Mouse (Mus musculus) midbrain, embryonic 14.5 days (tissue): ENCODE results near the gene Cks1b. TPM values are rescaled to one million over a fixed set of nuclear protein-coding genes. Genes with fewer than 3 reads are reported as not detected.
A peak's percentile ranks its signal among the peaks of the same experiment; 100 is the strongest.

Experiments used
- ATAC-seq: fragments of 200-750 bp; cut with Nextera tagmentation; 2 replicates; pipeline ENCODE4 v1.8.0; 2017; ENCODE audit warnings: moderate number of reproducible peaks, moderate library complexity; ENCODE audit not compliant: low FRiP score, low TSS enrichment
- DNase-seq: peaks from one replicate; pipeline ENCODE4 v3.0.0-alpha.2; 2015
- H3K27ac ChIP-seq: fragments of 300-500 bp; sonication (generic); replicated peaks from 2 replicates; pipeline ENCODE4 v1.5.1; 2014; ENCODE audit warnings: mild to moderate bottlenecking, low read depth, low read length, moderate library complexity
- H3K27me3 ChIP-seq: fragments of 300-500 bp; sonication (generic); 2 replicates; pipeline ENCODE4 v1.6.1; 2014; ENCODE audit warnings: low read length, control low read depth, mixed read lengths; ENCODE audit not compliant: control insufficient read depth, insufficient read depth
- H3K36me3 ChIP-seq: fragments of 300-500 bp; sonication (generic); 2 replicates; pipeline ENCODE4 v1.6.1; 2014; ENCODE audit warnings: low read length, control low read depth; ENCODE audit not compliant: control insufficient read depth, insufficient read depth
- H3K4me1 ChIP-seq: fragments of 300-500 bp; sonication (generic); 2 replicates; pipeline ENCODE4 v1.6.1; 2014; ENCODE audit warnings: mild to moderate bottlenecking, antibody characterized with exemption, low read length, control low read depth; ENCODE audit not compliant: control insufficient read depth, insufficient read depth
- H3K4me2 ChIP-seq: fragments of 300-500 bp; sonication (generic); 2 replicates; pipeline ENCODE4 v1.6.1; 2014; ENCODE audit warnings: mild to moderate bottlenecking, low read length, moderate library complexity
- H3K4me3 ChIP-seq: fragments of 300-500 bp; sonication (generic); replicated peaks from 2 replicates; pipeline ENCODE4 v1.5.1; 2014; ENCODE audit warnings: low read depth, low read length
- H3K9ac ChIP-seq: fragments of 300-500 bp; sonication (generic); replicated peaks from 2 replicates; pipeline ENCODE4 v1.6.1; 2014; ENCODE audit warnings: mild to moderate bottlenecking, low read length, moderate library complexity
- H3K9me3 ChIP-seq: fragments of 300-500 bp; sonication (generic); 2 replicates; pipeline ENCODE4 v1.6.1; 2016; ENCODE audit warnings: low read length, control low read depth, mixed read lengths; ENCODE audit not compliant: control insufficient read depth
- WGBS: fragments of 180-500 bp; shearing (Covaris S2); extraction: QIAGEN DNeasy Blood & Tissue Kit; methylation state at CpG from one replicate; pipeline ENCODE4 v1.1.7; 2014; 5-methylcytosine and 5-hydroxymethylcytosine counted together
- polyA plus RNA-seq: library from polyadenylated mRNA; unstranded; fragments of >200 nt; fragmentation: Nextera tagmentation; extraction: Ambion mirVana; gene quantifications from 2 replicates; pipeline ENCODE4 v1.2.1, GENCODE M21; 2014

Cks1b gene
- 103 and 115 TPM in 2 replicates for polyA plus RNA-seq

- ATAC-seq (peak; percentile 96), DNase-seq (peak; percentile 97)
- peak within 1 kb of the TSS; percentile 56 for H3K4me3 ChIP-seq
- peak within 1 kb of the TSS; percentile 58 for H3K9ac ChIP-seq
- peaks cover 22% of the 10 kb centered on the region for H3K4me1 ChIP-seq
- peak within 1 kb of the TSS; percentile 77 for H3K27ac ChIP-seq
- under 1% methylated on average over 39 of the region's 39 CpGs for WGBS
- peak within 1 kb of the TSS; percentile 93 for H3K4me2 ChIP-seq
- H3K27me3 ChIP-seq: no peaks in the 10 kb centered on the region
- H3K36me3 ChIP-seq: peaks cover 6% of the 10 kb centered on the region
- no peaks in the 10 kb centered on the region for H3K9me3 ChIP-seq
Measured at GRCm38 (mm10) chr3:89418170-89418860, at the start of gene Cks1b, which contains the start of gene Shc1. Gene Cks1b, minus strand, starts transcription at chr3:89418383. Gene Shc1, plus strand, starts transcription at chr3:89418443.

- no peaks in the 10 kb centered on the region for H3K9me3 ChIP-seq
- H3K4me2 ChIP-seq: peak overlapping the region; percentile 69
- ATAC-seq (peak; percentile 92), DNase-seq (peak; percentile 96)
- H3K9ac ChIP-seq: peak overlapping the region; percentile 87
- WGBS: 1% methylated on average over 36 of the region's 36 CpGs
- peaks cover 8% of the 10 kb centered on the region; the same call in 1 of the 2 replicates for H3K4me1 ChIP-seq
- H3K27ac ChIP-seq: peak overlapping the region; percentile 91
- peaks cover 6% of the 10 kb centered on the region; the same call in 1 of the 2 replicates for H3K36me3 ChIP-seq
- no peaks in the 10 kb centered on the region for H3K27me3 ChIP-seq
- H3K4me3 ChIP-seq: peak overlapping the region; percentile 65
Measured at GRCm38 (mm10) chr3:89458965-89459807, 41.0 kb upstream of the Cks1b start.

- Histone ChIP-seq H3K36me3 (no peaks in the 10 kb centered on the region), H3K4me1 (peaks cover 8% of the 10 kb centered on the region; the same call in 1 of the 2 replicates), H3K27me3 (no peaks in the 10 kb centered on the region), H3K9me3 (no peaks in the 10 kb centered on the region), H3K4me2 (peak overlapping the region; percentile 69), H3K27ac (peak overlapping the region; percentile 91), H3K9ac (no peak overlapping the region; the same call in 1 of the 2 replicates), H3K4me3 (peak overlapping the region; percentile 65)
- 47% methylated on average over 13 of the region's 13 CpGs for WGBS
- DNase-seq (no peak), ATAC-seq (peak; percentile 23; the same call in 1 of the 2 replicates)
Measured at GRCm38 (mm10) chr3:89458372-89458964, 40.3 kb upstream of the Cks1b start.

- no peak overlapping the region for H3K4me3 ChIP-seq
- no peak overlapping the region for H3K27ac ChIP-seq
- WGBS: 31% methylated on average over 10 of the region's 10 CpGs
- no peaks in the 10 kb centered on the region for H3K27me3 ChIP-seq
- no peaks in the 10 kb centered on the region for H3K36me3 ChIP-seq
- no peak overlapping the region for H3K9ac ChIP-seq
- ATAC-seq: no peak
- no peaks in the 10 kb centered on the region for H3K9me3 ChIP-seq
- peak; percentile 80 for DNase-seq
- peaks cover 8% of the 10 kb centered on the region; the same call in 1 of the 2 replicates for H3K4me1 ChIP-seq
- H3K4me2 ChIP-seq: no peak overlapping the region
Measured at GRCm38 (mm10) chr3:89456726-89457665, 38.8 kb upstream of the Cks1b start.

- ATAC-seq (no peak), DNase-seq (no peak)
- Histone ChIP-seq H3K27ac (no peak overlapping the region), H3K4me3 (no peak overlapping the region), H3K4me2 (no peak overlapping the region), H3K4me1 (peaks cover 8% of the 10 kb centered on the region; the same call in 1 of the 2 replicates), H3K36me3 (no peaks in the 10 kb centered on the region), H3K27me3 (no peaks in the 10 kb centered on the region), H3K9me3 (no peaks in the 10 kb centered on the region), H3K9ac (no peak overlapping the region)
- WGBS: 50% methylated on average over 1 of the region's 1 CpGs
Measured at GRCm38 (mm10) chr3:89455786-89456285, 37.7 kb upstream of the Cks1b start.

- no peak within 1 kb of the TSS for H3K27ac ChIP-seq
- ATAC-seq: no peak
- no peak within 1 kb of the TSS for H3K4me2 ChIP-seq
- H3K27me3 ChIP-seq: no peaks in the 10 kb centered on the region
- no peak for DNase-seq
- H3K4me1 ChIP-seq: 0 out of 2 replicates have a peak, but pooled peaks cover 1% of the 10 kb centered on the region
- no peak within 1 kb of the TSS for H3K9ac ChIP-seq
- H3K36me3 ChIP-seq: no peaks in the 10 kb centered on the region
- H3K4me3 ChIP-seq: no peak within 1 kb of the TSS
- H3K9me3 ChIP-seq: no peaks in the 10 kb centered on the region
- 69% methylated on average over 10 of the region's 10 CpGs for WGBS
Measured at GRCm38 (mm10) chr3:89454401-89455177, 36.4 kb upstream of the Cks1b start, which contains the start of gene Pmvk. Gene Pmvk, plus strand, starts transcription at chr3:89454541.

GRCm38 (mm10) chr3:89451916-89452315, 33.7 kb upstream of the Cks1b start:
- H3K36me3 ChIP-seq: no peaks in the 10 kb centered on the region
- no peaks in the 10 kb centered on the region for H3K27me3 ChIP-seq
- H3K4me1 ChIP-seq: no peaks in the 10 kb centered on the region
- no peak overlapping the region for H3K4me2 ChIP-seq
- H3K4me3 ChIP-seq: no peak overlapping the region
- no peak overlapping the region for H3K9ac ChIP-seq
- H3K27ac ChIP-seq: no peak overlapping the region
- DNase-seq: peak; percentile 39
- no peak for ATAC-seq
- WGBS: 90% methylated on average over 1 of the region's 1 CpGs
- no peaks in the 10 kb centered on the region for H3K9me3 ChIP-seq
